Mouse (Mus musculus): ENCODE measurements around the gene Eml6.

DNA sequence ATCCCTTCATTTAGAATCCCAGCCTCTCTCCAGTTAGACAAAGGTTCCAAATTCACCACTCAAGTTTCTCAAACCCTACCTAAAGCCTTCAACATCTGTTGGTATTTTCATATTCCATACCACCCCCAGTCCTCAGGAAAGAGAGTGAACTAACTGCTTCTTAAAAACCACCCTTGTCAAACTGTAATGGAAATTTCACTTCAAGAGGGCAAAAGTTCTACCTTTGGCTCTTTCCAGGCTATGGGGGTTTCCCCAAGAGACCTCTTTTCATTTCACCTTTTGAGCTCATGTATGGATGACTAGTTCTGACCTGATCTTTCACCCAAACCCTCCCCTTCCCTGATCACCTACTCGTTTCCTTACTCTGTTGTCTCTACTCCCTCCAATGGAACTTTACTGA, 226.0 kb downstream of the Eml6 start:
- TF ChIP-seq CTCF (IDR thresholded peaks at IDR 0.05; ENCODE audit: low read depth, low read length) (no peak), POLR2A (IDR thresholded peaks at IDR 0.05; ENCODE audit: extremely low read depth, insufficient read depth, low read length) (no peak)
